Mouse (Mus musculus): ENCODE data around the gene Epo.

DNA sequence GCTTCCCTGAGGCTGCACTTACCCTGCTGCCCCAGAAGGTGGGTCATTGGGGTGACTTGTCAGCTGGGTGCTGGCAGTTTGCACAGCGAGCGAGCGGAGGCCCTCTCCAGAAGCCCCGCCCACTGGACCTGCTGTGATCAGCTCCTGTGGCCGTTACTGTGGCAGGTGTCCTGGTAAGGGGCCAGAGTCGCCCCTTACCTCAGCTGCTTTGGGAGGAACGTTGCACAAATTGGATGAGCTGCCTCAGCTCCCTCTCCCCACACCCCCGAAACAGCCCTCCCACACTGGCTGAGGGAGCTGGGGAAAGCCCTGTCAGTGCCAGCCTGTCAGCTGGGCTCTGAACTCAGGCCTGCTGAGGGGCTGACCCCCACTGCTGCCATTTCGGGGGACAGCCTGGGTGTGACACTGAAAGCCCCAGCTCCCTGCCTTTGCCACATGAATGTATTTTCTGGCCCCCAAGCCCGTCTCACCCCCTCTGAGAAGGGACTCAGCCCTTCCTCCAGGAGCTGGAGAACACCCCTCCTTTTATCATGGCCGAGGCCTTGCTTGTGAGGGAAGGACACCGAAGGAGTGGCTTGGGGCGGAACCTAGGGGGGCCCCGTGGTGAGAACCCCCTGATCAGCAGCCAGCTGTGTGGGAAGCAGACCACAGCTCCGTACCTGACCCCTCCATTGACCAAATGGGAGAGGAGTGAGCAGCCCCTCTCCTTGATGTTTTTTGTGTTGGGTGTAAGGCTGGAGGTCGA lies 6.7 kb downstream of the Epo start:
- no peak for TF ChIP-seq JUND (conservative IDR thresholded peaks at IDR 0.05; ENCODE audit: low read depth, low read length)
- TF ChIP-seq CTCF (conservative IDR thresholded peaks at IDR 0.05 in 1 of 2, IDR thresholded peaks at IDR 0.05 in 1 of 2; ENCODE audit: low read depth in 2 of 2, low read length in 2 of 2): no peak
- TF ChIP-seq NELFE (IDR thresholded peaks at IDR 0.05; ENCODE audit: low read depth, low read length): no peak
- TF ChIP-seq POLR2A (IDR thresholded peaks at IDR 0.05; ENCODE audit: low read depth, low read length): no peak
- TF ChIP-seq EP300 (IDR thresholded peaks at IDR 0.05; ENCODE audit: low read length): no peak
